Mouse (Mus musculus) testis, adult 2 months (tissue): ENCODE results near the gene Pls3.

Experiments
- CTCF ChIP-seq: fragments of 200-500 bp; IDR thresholded peaks from 2 replicates; pipeline ENCODE4 v1.5.1; 2012; ENCODE audit warnings: low read depth, mild to moderate bottlenecking, inconsistent platforms, low read length, moderate library complexity; ENCODE audit not compliant: control insufficient read depth, insufficient read depth, insufficient replicate concordance
- POLR2A ChIP-seq: fragments of 200-500 bp; IDR thresholded peaks from 2 replicates; pipeline ENCODE4 v1.6.1; 2012; ENCODE audit warnings: low read depth, mild to moderate bottlenecking, inconsistent platforms, low read length, moderate library complexity; ENCODE audit not compliant: control insufficient read depth

GRCm38 (mm10) chrX:75844290-75844689, 30.7 kb downstream of the Pls3 start:
- no peak for TF ChIP-seq POLR2A
- no peak for TF ChIP-seq CTCF
